Mouse (Mus musculus) left cerebral cortex, postnatal 14 days (tissue): ENCODE data around the gene Abhd12b. TPM values are rescaled to one million over a fixed set of nuclear protein-coding genes. Genes with fewer than 3 reads are reported as not detected.

Source experiments
- DNase-seq, 2 experiments: peaks; one replicate each; pipeline ENCODE4 v3.0.0; 2021 to 2022; ENCODE audit warnings: low spot score in 2 of 2, mixed read lengths in 1 of 2
- intact Hi-C: fragments of 180-260 bp; cut with DNase I; formaldehyde crosslinking; loops from one replicate; pipeline ENCODE4 v1.15.1; 2025
- total RNA-seq, 2 experiments: library from RNA; stranded (reverse); gene quantifications; 2 replicates each; pipeline ENCODE4 v1.2.3; 2021

Abhd12b gene
- total RNA-seq, 2 experiments from 2014 or later: not detected

GRCm38 (mm10) chr12:70184173-70184783, 30.3 kb downstream of the Abhd12b start:
- intact Hi-C loops: no loop called here
- DNase-seq: no peak

- intact Hi-C loops: no loop called here
These were observed 38.4 kb downstream of the Abhd12b start for GRCm38 (mm10) chr12:70192267-70192727.

GRCm38 (mm10) chr12:70195426-70195825, 41.5 kb downstream of the Abhd12b start:
- intact Hi-C loops: no loop called here
- DNase-seq: no peak

More at GRCm38 (mm10) chr12:70192267-70192727, 38.4 kb downstream of the Abhd12b start:
- peak in 1 of 2 experiments; percentile 18 for DNase-seq

- intact Hi-C loops: no loop called here
- DNase-seq: no peak
These were observed 42.4 kb downstream of the Abhd12b start for GRCm38 (mm10) chr12:70196341-70196740.

- intact Hi-C loops: no loop called here
- no peak for DNase-seq
These were observed 48.1 kb downstream of the Abhd12b start for GRCm38 (mm10) chr12:70201926-70202529.

- DNase-seq: no peak
- intact Hi-C loops: no loop called here
These were observed 50.5 kb downstream of the Abhd12b start for GRCm38 (mm10) chr12:70204433-70204832.

- DNase-seq: no peak
- intact Hi-C loops: no loop called here
These were observed 54.3 kb downstream of the Abhd12b start for GRCm38 (mm10) chr12:70208214-70208613.

- no peak for DNase-seq
- intact Hi-C loops: no loop called here
These were observed 58.6 kb downstream of the Abhd12b start for GRCm38 (mm10) chr12:70212501-70212900.

GRCm38 (mm10) chr12:70213601-70214000, 59.7 kb downstream of the Abhd12b start:
- no peak for DNase-seq
- intact Hi-C loops: no loop called here

- no peak for DNase-seq
- intact Hi-C loops: no loop called here
These were observed 60.3 kb downstream of the Abhd12b start for GRCm38 (mm10) chr12:70214281-70214680.

- intact Hi-C loops: no loop called here
- DNase-seq: no peak
These were observed 62.4 kb downstream of the Abhd12b start for GRCm38 (mm10) chr12:70216229-70216800.

- intact Hi-C loops: no loop called here
- no peak for DNase-seq
These were observed 65.0 kb downstream of the Abhd12b start for GRCm38 (mm10) chr12:70218795-70219540.

- intact Hi-C loops: no loop called here
- no peak for DNase-seq
These were observed 67.5 kb downstream of the Abhd12b start for GRCm38 (mm10) chr12:70221425-70221824.

- intact Hi-C loops: no loop called here
These were observed 69.4 kb downstream of the Abhd12b start for GRCm38 (mm10) chr12:70223331-70223730.

GRCm38 (mm10) chr12:70226655-70227054, 72.7 kb downstream of the Abhd12b start:
- intact Hi-C loops: no loop called here
- DNase-seq: no peak

More at GRCm38 (mm10) chr12:70223331-70223730, 69.4 kb downstream of the Abhd12b start:
- no peak for DNase-seq

GRCm38 (mm10) chr12:70227121-70227932, 73.4 kb downstream of the Abhd12b start:
- intact Hi-C loops: no loop called here
- no peak for DNase-seq

- no peak for DNase-seq
- intact Hi-C loops: no loop called here
These were observed 74.2 kb downstream of the Abhd12b start for GRCm38 (mm10) chr12:70228155-70228554.

GRCm38 (mm10) chr12:70231294-70231693, 77.4 kb downstream of the Abhd12b start, which contains the start of gene Pygl:
Pygl (minus strand) TSS chr12:70231488.
- no peak for DNase-seq
- intact Hi-C loops: loop anchor here (5.0 to 10.0 kb wide), 2 partner anchors 201 to 684 kb away; no protein-coding TSS in a partner anchor

- DNase-seq: no peak
- intact Hi-C loops: loop anchor here (5.0 to 10.0 kb wide), 2 partner anchors 200 to 683 kb away; no protein-coding TSS in a partner anchor
These were observed 78.1 kb downstream of the Abhd12b start for GRCm38 (mm10) chr12:70232020-70232544.
